Mouse (Mus musculus): Measurements from ENCODE around the gene Kctd2.

The Kctd2 gene

GRCm38 (mm10) chr11:115400630-115401391 lies 19.1 kb upstream of the Kctd2 start:
- DNase-seq (ENCODE audit: low spot score in 2 of 2) = no peak

- peak; percentile 77 to 81 for DNase-seq (ENCODE audit: low spot score in 2 of 2)
Observed at GRCm38 (mm10) chr11:115403338-115404124, 16.4 kb upstream of the Kctd2 start, which contains the start of gene Mrpl58. Gene Mrpl58, plus strand, starts transcription at chr11:115403752.

- no peak for DNase-seq (ENCODE audit: low spot score in 2 of 2)
Observed at GRCm38 (mm10) chr11:115405723-115406122, 14.2 kb upstream of the Kctd2 start.

- peak; percentile 52 to 55 for DNase-seq (ENCODE audit: low spot score in 2 of 2)
Observed at GRCm38 (mm10) chr11:115406858-115407401, 13.0 kb upstream of the Kctd2 start.

- peak; percentile 21 to 29 for DNase-seq (ENCODE audit: low spot score in 2 of 2)
Observed at GRCm38 (mm10) chr11:115408266-115408920, 11.5 kb upstream of the Kctd2 start.

- DNase-seq (ENCODE audit: low spot score in 2 of 2) = no peak
Observed at GRCm38 (mm10) chr11:115409556-115409955, 10.4 kb upstream of the Kctd2 start.

- DNase-seq (ENCODE audit: low spot score in 2 of 2) = peak; percentile 11 to 15
Observed at GRCm38 (mm10) chr11:115420336-115421190, 635 bp downstream of the Kctd2 start.

- DNase-seq (ENCODE audit: low spot score in 2 of 2) = no peak
Observed at GRCm38 (mm10) chr11:115421328-115421727, 1.4 kb downstream of the Kctd2 start.

- DNase-seq (ENCODE audit: low spot score in 2 of 2) = no peak
Observed at GRCm38 (mm10) chr11:115421972-115422371, 2.0 kb downstream of the Kctd2 start.

- no peak for DNase-seq (ENCODE audit: low spot score in 2 of 2)
Observed at GRCm38 (mm10) chr11:115423091-115423490, 3.2 kb downstream of the Kctd2 start.

- DNase-seq (ENCODE audit: low spot score in 2 of 2) = no peak
Observed at GRCm38 (mm10) chr11:115424666-115425065, 4.7 kb downstream of the Kctd2 start.

GRCm38 (mm10) chr11:115425671-115426070 lies 5.7 kb downstream of the Kctd2 start:
- no peak for DNase-seq (ENCODE audit: low spot score in 2 of 2)

GRCm38 (mm10) chr11:115427482-115428331 lies 7.8 kb downstream of the Kctd2 start:
- peak; percentile 47 to 58 for DNase-seq (ENCODE audit: low spot score in 2 of 2)

GRCm38 (mm10) chr11:115429307-115429706 lies 9.4 kb downstream of the Kctd2 start:
- DNase-seq (ENCODE audit: low spot score in 2 of 2) = no peak

- DNase-seq (ENCODE audit: low spot score in 2 of 2) = no peak
Observed at GRCm38 (mm10) chr11:115430561-115430960, 10.6 kb downstream of the Kctd2 start.

GRCm38 (mm10) chr11:115432814-115433213 lies 12.9 kb downstream of the Kctd2 start:
- DNase-seq (ENCODE audit: low spot score in 2 of 2) = no peak

- no peak for DNase-seq (ENCODE audit: low spot score in 2 of 2)
Observed at GRCm38 (mm10) chr11:115433342-115433741, 13.4 kb downstream of the Kctd2 start.

- DNase-seq (ENCODE audit: low spot score in 2 of 2) = no peak
Observed at GRCm38 (mm10) chr11:115435596-115436337, 15.8 kb downstream of the Kctd2 start.

- no peak for DNase-seq (ENCODE audit: low spot score in 2 of 2)
Observed at GRCm38 (mm10) chr11:115437571-115438122, 17.7 kb downstream of the Kctd2 start.

Data from natural killer cell, adult 2 months (primary cell).